Mouse (Mus musculus) adrenal gland, adult 18-20 months (tissue): ENCODE results near the gene Alg1. TPM values are rescaled to one million over a fixed set of nuclear protein-coding genes. Genes with fewer than 3 reads are reported as not detected.
"Not testable (repeated sequence)": the region's sequence is repeated elsewhere in the genome, so short reads cannot be mapped to it uniquely, and the experiment has no call there.

Source experiments
- DNase-seq, 2 experiments: peaks; one replicate each; pipeline ENCODE4 v3.0.0; 2021 to 2022; ENCODE audit warnings: low spot score in 2 of 2
- total RNA-seq, 2 experiments: library from RNA; stranded (reverse); gene quantifications; 1 replicate in 1 of 2; 2 replicates in 1 of 2; pipeline ENCODE4 v1.2.3; 2021

The Alg1 gene
- total RNA-seq, 2 experiments from 2014 or later = 28.8 to 39.4 TPM

GRCm38 (mm10) chr16:5228103-5228502, 5.3 kb upstream of the Alg1 start:
- not testable (repeated sequence) for DNase-seq

- DNase-seq = no peak
These were observed 439 bp upstream of the Alg1 start for GRCm38 (mm10) chr16:5232982-5233381.

- no peak for DNase-seq
These were observed 8.9 kb downstream of the Alg1 start for GRCm38 (mm10) chr16:5242355-5242754.

GRCm38 (mm10) chr16:5242882-5243281, 9.5 kb downstream of the Alg1 start:
- DNase-seq = no peak

GRCm38 (mm10) chr16:5244411-5244810, 11.0 kb downstream of the Alg1 start:
- DNase-seq = peak; percentile 70 to 73

- DNase-seq = no peak
These were observed 17.5 kb downstream of the Alg1 start for GRCm38 (mm10) chr16:5250891-5251290.

GRCm38 (mm10) chr16:5252260-5252659, 18.8 kb downstream of the Alg1 start:
- DNase-seq = no peak

GRCm38 (mm10) chr16:5254346-5255025, 21.1 kb downstream of the Alg1 start:
- DNase-seq = peak; percentile 76 to 81

GRCm38 (mm10) chr16:5255081-5255740, 21.8 kb downstream of the Alg1 start:
- peak in 1 of 2 experiments; percentile 26 for DNase-seq

- peak; percentile 95 to 96 for DNase-seq
These were observed 22.5 kb downstream of the Alg1 start, which contains the start of gene Eef2kmt for GRCm38 (mm10) chr16:5255779-5256496. TSS of gene Eef2kmt (minus strand) at chr16:5255983.

GRCm38 (mm10) chr16:5263156-5263555, 29.7 kb downstream of the Alg1 start:
- no peak for DNase-seq

GRCm38 (mm10) chr16:5263926-5264325, 30.5 kb downstream of the Alg1 start:
- no peak for DNase-seq

- DNase-seq = no peak
These were observed 38.1 kb downstream of the Alg1 start for GRCm38 (mm10) chr16:5271411-5272035.

- no peak for DNase-seq
These were observed 39.0 kb downstream of the Alg1 start for GRCm38 (mm10) chr16:5272371-5272770.

- no peak for DNase-seq
These were observed 46.3 kb downstream of the Alg1 start for GRCm38 (mm10) chr16:5279571-5280222.

GRCm38 (mm10) chr16:5282686-5283085, 49.3 kb downstream of the Alg1 start:
- DNase-seq = no peak

GRCm38 (mm10) chr16:5285376-5285775, 52.0 kb downstream of the Alg1 start:
- no peak for DNase-seq
